Mouse (Mus musculus): ENCODE data around the gene Gm45837. TPM values are rescaled to one million over a fixed set of nuclear protein-coding genes. Genes with fewer than 3 reads are reported as not detected.

The Gm45837 gene
- polyA plus RNA-seq, 1 experiment from 2014 or later, result not detected

DNA sequence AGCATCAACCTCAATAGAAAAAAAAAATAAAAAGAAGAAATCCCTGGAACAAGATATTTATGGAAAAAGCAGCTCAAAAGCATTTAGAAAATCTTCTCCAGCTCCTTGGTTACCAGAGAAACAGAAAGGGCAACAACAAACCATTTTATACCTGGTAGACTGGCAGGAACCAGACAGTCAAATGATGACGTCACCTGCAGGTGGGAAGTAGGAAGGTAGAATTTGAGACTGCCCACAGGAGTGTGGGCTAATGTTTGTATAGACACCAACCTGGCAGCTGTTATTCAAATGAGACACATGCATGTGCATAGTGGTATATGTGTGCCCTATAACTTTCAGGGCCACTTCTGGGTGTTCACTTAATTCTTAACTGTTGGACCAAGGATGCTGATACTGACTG, 111.0 kb downstream of the Gm45837 start:
- H3K4me2 ChIP-seq (replicated peaks; ENCODE audit: low read depth, low read length), result no peak overlapping the region
- DNase-seq (ENCODE audit: low spot score) (no peak), ATAC-seq (ENCODE audit: low FRiP score) (no peak)
- H3K9me3 ChIP-seq (ENCODE audit: control insufficient read depth, low read length), result no peaks in the 10 kb centered on the region
- H3K4me1 ChIP-seq (replicated peaks; ENCODE audit: control insufficient read depth, insufficient read depth, low read length), result no peaks in the 10 kb centered on the region
- WGBS, result 85% methylated on average over 1 of the region's 1 CpGs
- no peak overlapping the region for H3K4me3 ChIP-seq (ENCODE audit: low read depth, low read length)
- no peak overlapping the region for H3K27ac ChIP-seq (ENCODE audit: low read depth, low read length)
- no peaks in the 10 kb centered on the region for H3K36me3 ChIP-seq (ENCODE audit: control insufficient read depth, insufficient read depth, low read length)
- H3K9ac ChIP-seq (ENCODE audit: low read depth, low read length), result no peak overlapping the region
- H3K27me3 ChIP-seq (ENCODE audit: control insufficient read depth, insufficient read depth, low read length), result 0 out of 2 replicates have a peak, but pooled peaks cover 2% of the 10 kb centered on the region

DNA sequence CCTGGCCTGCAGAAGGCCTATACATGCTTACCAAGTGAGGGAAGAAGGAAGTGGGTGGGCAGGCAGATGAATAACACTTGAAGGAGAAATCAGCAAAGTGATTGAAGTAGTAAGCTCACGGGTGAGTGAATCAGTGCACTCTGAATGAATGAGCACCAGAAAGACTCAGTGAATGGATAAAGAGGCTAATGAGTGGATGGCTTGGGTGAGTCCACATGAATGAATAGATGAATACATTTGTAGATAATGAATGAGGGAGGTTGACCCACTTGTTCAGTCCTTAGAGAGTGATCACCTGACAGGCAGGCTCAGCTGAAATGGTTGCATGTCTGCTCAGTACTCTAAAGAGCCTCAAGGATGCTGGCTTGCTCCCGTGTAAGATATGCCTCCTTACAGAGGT, 112.5 kb downstream of the Gm45837 start:
- Histone ChIP-seq H3K4me1 (replicated peaks; ENCODE audit: control insufficient read depth, insufficient read depth, low read length) (no peaks in the 10 kb centered on the region), H3K4me3 (ENCODE audit: low read depth, low read length) (no peak overlapping the region), H3K27me3 (ENCODE audit: control insufficient read depth, insufficient read depth, low read length) (0 out of 2 replicates have a peak, but pooled peaks cover 2% of the 10 kb centered on the region), H3K27ac (ENCODE audit: low read depth, low read length) (no peak overlapping the region), H3K36me3 (ENCODE audit: control insufficient read depth, insufficient read depth, low read length) (no peaks in the 10 kb centered on the region), H3K9ac (ENCODE audit: low read depth, low read length) (no peak overlapping the region), H3K9me3 (ENCODE audit: control insufficient read depth, low read length) (no peaks in the 10 kb centered on the region), H3K4me2 (replicated peaks; ENCODE audit: low read depth, low read length) (no peak overlapping the region)
- DNase-seq (ENCODE audit: low spot score), result no peak
- WGBS, result 42% methylated on average over 2 of the region's 2 CpGs
- peak; percentile 68; the same call in 1 of the 2 replicates for ATAC-seq (ENCODE audit: low FRiP score)

DNA sequence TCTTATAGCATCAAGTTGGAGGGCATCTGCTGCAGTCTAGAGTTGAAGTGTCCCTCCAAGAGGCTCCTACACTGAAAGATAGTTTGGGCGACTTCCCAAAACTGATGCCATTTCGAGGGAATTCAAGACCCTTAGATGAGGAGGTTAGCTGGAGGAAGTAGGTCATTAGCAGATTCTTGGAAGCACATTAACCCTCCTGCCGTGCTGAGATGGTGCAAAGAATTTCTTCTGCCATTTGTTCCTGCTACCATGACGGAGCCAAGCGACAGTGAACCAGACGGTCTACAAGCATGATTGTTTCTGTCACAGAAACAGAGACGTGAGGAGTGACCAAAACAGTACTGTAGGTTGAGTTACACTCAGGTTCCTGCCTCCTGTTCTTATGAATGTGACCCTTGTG, 115.8 kb downstream of the Gm45837 start:
- 77% methylated on average over 7 of the region's 7 CpGs for WGBS
- no peak overlapping the region for H3K4me3 ChIP-seq (ENCODE audit: low read depth, low read length)
- ATAC-seq (ENCODE audit: low FRiP score) (no peak), DNase-seq (ENCODE audit: low spot score) (no peak)
- H3K36me3 ChIP-seq (ENCODE audit: control insufficient read depth, insufficient read depth, low read length), result no peaks in the 10 kb centered on the region
- no peaks in the 10 kb centered on the region for H3K4me1 ChIP-seq (replicated peaks; ENCODE audit: control insufficient read depth, insufficient read depth, low read length)
- H3K27me3 ChIP-seq (ENCODE audit: control insufficient read depth, insufficient read depth, low read length), result no peaks in the 10 kb centered on the region
- H3K4me2 ChIP-seq (replicated peaks; ENCODE audit: low read depth, low read length), result no peak overlapping the region
- H3K9ac ChIP-seq (ENCODE audit: low read depth, low read length), result no peak overlapping the region
- no peak overlapping the region for H3K27ac ChIP-seq (ENCODE audit: low read depth, low read length)
- no peaks in the 10 kb centered on the region for H3K9me3 ChIP-seq (ENCODE audit: control insufficient read depth, low read length)

DNA sequence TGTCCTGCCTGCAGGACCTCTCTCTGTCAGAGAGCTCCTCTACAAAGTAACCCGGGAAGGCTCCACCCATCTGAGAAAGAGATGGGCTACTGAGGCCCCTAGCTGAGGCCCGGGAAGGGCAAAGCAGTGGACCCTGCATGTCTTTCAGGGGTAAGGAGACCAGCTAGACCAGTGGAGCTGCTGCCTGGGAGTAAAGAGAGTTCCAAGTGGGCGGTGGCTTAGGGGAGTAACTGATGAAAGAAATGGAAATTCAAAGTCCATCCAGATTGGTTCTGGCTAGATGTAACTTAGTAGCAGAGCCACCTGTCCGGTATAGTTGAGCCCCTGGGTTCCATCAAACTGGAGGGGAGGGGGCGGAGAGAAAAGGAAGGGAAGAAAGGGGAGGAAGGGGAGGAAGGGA, 123.7 kb downstream of the Gm45837 start:
- no peak overlapping the region for H3K4me3 ChIP-seq (ENCODE audit: low read depth, low read length)
- H3K9me3 ChIP-seq (ENCODE audit: control insufficient read depth, low read length), result no peaks in the 10 kb centered on the region
- H3K36me3 ChIP-seq (ENCODE audit: control insufficient read depth, insufficient read depth, low read length), result no peaks in the 10 kb centered on the region
- H3K27me3 ChIP-seq (ENCODE audit: control insufficient read depth, insufficient read depth, low read length), result no peaks in the 10 kb centered on the region
- H3K27ac ChIP-seq (ENCODE audit: low read depth, low read length), result no peak overlapping the region
- DNase-seq (ENCODE audit: low spot score), result no peak
- no peak overlapping the region for H3K9ac ChIP-seq (ENCODE audit: low read depth, low read length)
- WGBS, result 33% methylated on average over 5 of the region's 5 CpGs
- no peak overlapping the region for H3K4me2 ChIP-seq (replicated peaks; ENCODE audit: low read depth, low read length)
- H3K4me1 ChIP-seq (replicated peaks; ENCODE audit: control insufficient read depth, insufficient read depth, low read length), result no peaks in the 10 kb centered on the region
- no peak for ATAC-seq (ENCODE audit: low FRiP score)

DNA sequence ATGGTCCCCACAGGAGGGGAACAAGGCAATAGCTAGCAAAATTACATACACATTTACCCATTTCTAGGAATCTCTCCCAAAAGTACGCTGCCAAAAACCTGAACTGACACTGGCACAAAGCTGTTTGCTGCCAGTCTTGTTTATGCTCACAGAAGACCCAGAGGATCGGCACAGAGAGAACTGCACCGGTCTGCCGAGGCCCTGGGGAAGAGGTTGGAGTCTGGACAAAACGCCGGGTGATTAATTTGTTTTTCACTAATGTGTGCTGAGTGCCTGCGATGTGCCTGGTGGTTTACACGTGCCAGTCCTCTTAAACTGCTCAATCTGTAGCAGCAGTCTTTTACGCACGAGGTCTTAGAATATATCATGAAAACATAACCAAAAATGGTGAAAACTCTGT, 124.4 kb downstream of the Gm45837 start:
- Histone ChIP-seq H3K4me1 (replicated peaks; ENCODE audit: control insufficient read depth, insufficient read depth, low read length) (no peaks in the 10 kb centered on the region), H3K9ac (ENCODE audit: low read depth, low read length) (no peak overlapping the region), H3K4me3 (ENCODE audit: low read depth, low read length) (no peak overlapping the region), H3K36me3 (ENCODE audit: control insufficient read depth, insufficient read depth, low read length) (no peaks in the 10 kb centered on the region), H3K9me3 (ENCODE audit: control insufficient read depth, low read length) (no peaks in the 10 kb centered on the region), H3K27ac (ENCODE audit: low read depth, low read length) (no peak overlapping the region), H3K4me2 (replicated peaks; ENCODE audit: low read depth, low read length) (no peak overlapping the region), H3K27me3 (ENCODE audit: control insufficient read depth, insufficient read depth, low read length) (no peaks in the 10 kb centered on the region)
- DNase-seq (ENCODE audit: low spot score), result no peak
- 69% methylated on average over 10 of the region's 10 CpGs for WGBS
- ATAC-seq (ENCODE audit: low FRiP score), result no peak

DNA sequence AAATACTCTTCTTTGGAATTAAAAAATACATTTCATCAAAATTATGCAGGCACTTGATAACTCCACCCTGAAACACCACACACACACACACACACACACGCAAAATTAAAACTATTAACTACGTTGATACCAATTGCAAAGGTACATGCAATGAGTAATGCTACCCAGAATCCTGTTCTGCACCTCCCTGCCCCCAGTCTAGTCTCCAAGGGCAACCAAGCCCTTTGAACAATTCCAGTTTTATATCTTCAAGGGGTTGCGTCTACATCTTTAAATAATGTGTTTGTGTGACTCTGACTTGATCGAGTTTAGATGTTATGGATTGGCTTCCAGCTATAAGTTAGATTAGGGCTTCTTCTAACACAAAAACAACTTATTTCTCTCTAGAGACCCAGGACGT, 124.8 kb downstream of the Gm45837 start:
- H3K9me3 ChIP-seq (ENCODE audit: control insufficient read depth, low read length), result no peaks in the 10 kb centered on the region
- no peak overlapping the region for H3K4me3 ChIP-seq (ENCODE audit: low read depth, low read length)
- H3K27ac ChIP-seq (ENCODE audit: low read depth, low read length), result no peak overlapping the region
- no peak overlapping the region for H3K9ac ChIP-seq (ENCODE audit: low read depth, low read length)
- DNase-seq (ENCODE audit: low spot score), result no peak
- H3K27me3 ChIP-seq (ENCODE audit: control insufficient read depth, insufficient read depth, low read length), result no peaks in the 10 kb centered on the region
- ATAC-seq (ENCODE audit: low FRiP score), result no peak
- H3K4me1 ChIP-seq (replicated peaks; ENCODE audit: control insufficient read depth, insufficient read depth, low read length), result no peaks in the 10 kb centered on the region
- H3K4me2 ChIP-seq (replicated peaks; ENCODE audit: low read depth, low read length), result no peak overlapping the region
- 74% methylated on average over 5 of the region's 5 CpGs for WGBS
- no peaks in the 10 kb centered on the region for H3K36me3 ChIP-seq (ENCODE audit: control insufficient read depth, insufficient read depth, low read length)

DNA sequence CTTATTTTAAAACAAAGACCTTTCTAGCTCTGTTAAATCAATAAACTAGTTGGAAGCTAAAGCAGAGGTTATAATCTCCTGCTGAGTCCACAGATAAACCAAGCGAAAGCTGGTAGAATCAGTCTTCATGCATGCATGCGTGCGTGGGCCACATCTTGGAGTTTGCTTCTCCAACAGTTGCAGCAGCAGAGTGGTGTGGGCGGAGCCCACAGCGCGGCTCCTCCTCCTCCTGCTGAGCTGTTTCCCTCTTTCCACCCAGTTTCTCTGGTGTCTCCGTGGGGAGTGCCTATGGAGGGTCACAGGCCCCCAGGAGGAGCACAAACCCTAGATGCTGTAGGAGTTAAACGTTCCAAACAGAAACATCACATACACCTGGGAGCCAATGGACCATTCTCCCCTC, 126.9 kb downstream of the Gm45837 start:
- no peak for DNase-seq (ENCODE audit: low spot score)
- WGBS, result 43% methylated on average over 8 of the region's 8 CpGs
- H3K9me3 ChIP-seq (ENCODE audit: control insufficient read depth, low read length), result no peaks in the 10 kb centered on the region
- H3K4me1 ChIP-seq (replicated peaks; ENCODE audit: control insufficient read depth, insufficient read depth, low read length), result no peaks in the 10 kb centered on the region
- no peak overlapping the region for H3K4me3 ChIP-seq (ENCODE audit: low read depth, low read length)
- no peak overlapping the region for H3K4me2 ChIP-seq (replicated peaks; ENCODE audit: low read depth, low read length)
- no peaks in the 10 kb centered on the region for H3K27me3 ChIP-seq (ENCODE audit: control insufficient read depth, insufficient read depth, low read length)
- ATAC-seq (ENCODE audit: low FRiP score), result no peak
- no peak overlapping the region for H3K27ac ChIP-seq (ENCODE audit: low read depth, low read length)
- no peak overlapping the region for H3K9ac ChIP-seq (ENCODE audit: low read depth, low read length)
- no peaks in the 10 kb centered on the region for H3K36me3 ChIP-seq (ENCODE audit: control insufficient read depth, insufficient read depth, low read length)

DNA sequence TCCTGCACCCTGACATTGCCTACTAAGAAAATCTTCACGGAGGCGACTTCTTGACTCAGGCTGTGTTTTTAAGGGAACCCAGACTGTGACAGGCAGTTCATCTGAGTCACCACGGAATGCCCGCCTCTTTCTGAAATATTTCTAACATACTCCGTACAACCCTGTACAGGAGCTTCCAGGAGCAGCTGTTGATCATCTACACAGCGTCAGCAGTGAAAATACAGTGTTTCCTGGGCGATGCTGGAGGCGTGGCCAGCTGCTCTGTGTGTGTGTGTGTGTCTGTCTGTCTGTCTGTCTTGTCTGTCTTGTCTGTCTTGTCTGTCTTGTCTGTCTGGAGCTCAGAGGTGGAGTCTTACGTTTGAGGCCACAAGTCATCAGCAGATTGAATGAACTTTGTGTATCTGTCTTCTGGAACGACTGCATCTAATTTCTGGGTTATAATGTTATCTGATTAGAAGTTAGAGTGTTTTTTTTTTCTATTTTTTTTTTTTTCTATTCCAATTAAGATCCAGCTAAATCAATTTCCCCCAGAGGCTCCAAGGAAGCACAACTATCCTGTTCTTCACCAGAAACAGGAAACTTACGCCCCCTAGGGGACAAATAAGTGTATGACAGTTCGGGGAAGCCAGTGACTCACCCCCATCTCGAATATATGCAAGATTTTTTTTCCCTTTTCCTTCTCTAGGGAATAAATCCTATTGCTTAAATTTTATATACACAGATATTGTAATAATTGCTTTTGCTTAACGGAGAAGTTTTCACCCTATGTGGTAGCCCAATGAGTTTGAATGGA, 127.7 kb downstream of the Gm45837 start:
- Histone ChIP-seq H3K4me3 (ENCODE audit: low read depth, low read length) (no peak overlapping the region), H3K27me3 (ENCODE audit: control insufficient read depth, insufficient read depth, low read length) (no peaks in the 10 kb centered on the region), H3K4me1 (replicated peaks; ENCODE audit: control insufficient read depth, insufficient read depth, low read length) (no peaks in the 10 kb centered on the region), H3K36me3 (ENCODE audit: control insufficient read depth, insufficient read depth, low read length) (no peaks in the 10 kb centered on the region), H3K9ac (ENCODE audit: low read depth, low read length) (no peak overlapping the region), H3K4me2 (replicated peaks; ENCODE audit: low read depth, low read length) (no peak overlapping the region), H3K27ac (ENCODE audit: low read depth, low read length) (no peak overlapping the region), H3K9me3 (ENCODE audit: control insufficient read depth, low read length) (no peaks in the 10 kb centered on the region)
- 60% methylated on average over 14 of the region's 14 CpGs for WGBS
- ATAC-seq (ENCODE audit: low FRiP score) (no peak), DNase-seq (ENCODE audit: low spot score) (peak; percentile 64)

DNA sequence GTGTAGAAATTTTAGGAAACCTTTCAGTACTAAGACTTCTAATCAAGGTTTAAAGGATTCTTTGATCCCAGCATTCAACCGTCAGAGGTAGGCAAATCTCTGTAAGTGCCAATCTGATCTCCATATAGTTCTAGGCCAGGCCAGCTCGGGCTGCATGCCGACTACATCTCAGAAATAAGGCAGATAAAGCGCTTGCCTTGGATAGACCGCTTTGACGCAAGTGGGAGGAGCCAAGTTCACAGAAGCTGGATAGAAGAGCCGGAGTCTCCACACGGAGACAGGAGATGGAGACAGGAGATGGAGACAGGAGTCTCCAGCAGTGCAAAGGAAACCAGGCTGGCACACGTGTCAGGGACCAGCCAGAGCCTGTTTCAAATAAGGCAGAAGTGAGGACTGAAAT, 129.1 kb downstream of the Gm45837 start:
- H3K9ac ChIP-seq (ENCODE audit: low read depth, low read length), result no peak overlapping the region
- no peaks in the 10 kb centered on the region for H3K4me1 ChIP-seq (replicated peaks; ENCODE audit: control insufficient read depth, insufficient read depth, low read length)
- no peaks in the 10 kb centered on the region for H3K27me3 ChIP-seq (ENCODE audit: control insufficient read depth, insufficient read depth, low read length)
- H3K27ac ChIP-seq (ENCODE audit: low read depth, low read length), result no peak overlapping the region
- ATAC-seq (ENCODE audit: low FRiP score) (no peak), DNase-seq (ENCODE audit: low spot score) (no peak)
- H3K36me3 ChIP-seq (ENCODE audit: control insufficient read depth, insufficient read depth, low read length), result no peaks in the 10 kb centered on the region
- H3K4me2 ChIP-seq (replicated peaks; ENCODE audit: low read depth, low read length), result no peak overlapping the region
- no peak overlapping the region for H3K4me3 ChIP-seq (ENCODE audit: low read depth, low read length)
- 52% methylated on average over 9 of the region's 9 CpGs for WGBS
- H3K9me3 ChIP-seq (ENCODE audit: control insufficient read depth, low read length), result no peaks in the 10 kb centered on the region
